Mouse (Mus musculus) layer of hippocampus, postnatal 14 days (tissue): ENCODE results near the gene Zzz3. TPM values are rescaled to one million over a fixed set of nuclear protein-coding genes. Genes with fewer than 3 reads are reported as not detected.
"Not testable (repeated sequence)": the region's sequence is repeated elsewhere in the genome, so short reads cannot be mapped to it uniquely, and the experiment has no call there.

Source experiments
- DNase-seq, 2 experiments: peaks; one replicate each; pipeline ENCODE4 v3.0.0; 2021 to 2022; ENCODE audit warnings: low spot score in 2 of 2, mixed read lengths in 1 of 2
- total RNA-seq, 2 experiments: library from RNA; stranded (reverse); gene quantifications; 2 replicates each; pipeline ENCODE4 v1.2.3; 2021

Gene Zzz3
- total RNA-seq, 2 experiments from 2014 or later: 34.8 to 37.3 TPM

DNA sequence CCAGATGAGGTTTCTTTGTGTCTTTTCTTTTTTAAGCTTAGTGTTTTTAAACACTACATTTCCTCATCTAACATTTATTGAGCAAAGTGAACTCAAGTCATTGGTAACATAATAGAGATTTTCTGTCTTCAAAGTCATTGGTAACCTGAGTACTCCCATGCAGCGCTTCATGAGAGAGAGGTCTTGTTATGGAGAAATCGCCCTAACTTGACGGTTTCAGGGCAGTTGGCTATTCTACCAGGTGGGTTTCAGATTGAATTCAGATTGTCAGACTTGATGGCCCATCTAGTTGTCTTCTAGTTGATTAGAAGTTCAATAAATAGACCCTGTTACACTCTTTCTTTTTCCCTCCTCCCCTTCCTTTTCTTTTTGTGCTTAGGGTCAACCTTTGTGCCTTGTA lies 5.6 kb downstream of the Zzz3 start:
- no peak for DNase-seq

DNA sequence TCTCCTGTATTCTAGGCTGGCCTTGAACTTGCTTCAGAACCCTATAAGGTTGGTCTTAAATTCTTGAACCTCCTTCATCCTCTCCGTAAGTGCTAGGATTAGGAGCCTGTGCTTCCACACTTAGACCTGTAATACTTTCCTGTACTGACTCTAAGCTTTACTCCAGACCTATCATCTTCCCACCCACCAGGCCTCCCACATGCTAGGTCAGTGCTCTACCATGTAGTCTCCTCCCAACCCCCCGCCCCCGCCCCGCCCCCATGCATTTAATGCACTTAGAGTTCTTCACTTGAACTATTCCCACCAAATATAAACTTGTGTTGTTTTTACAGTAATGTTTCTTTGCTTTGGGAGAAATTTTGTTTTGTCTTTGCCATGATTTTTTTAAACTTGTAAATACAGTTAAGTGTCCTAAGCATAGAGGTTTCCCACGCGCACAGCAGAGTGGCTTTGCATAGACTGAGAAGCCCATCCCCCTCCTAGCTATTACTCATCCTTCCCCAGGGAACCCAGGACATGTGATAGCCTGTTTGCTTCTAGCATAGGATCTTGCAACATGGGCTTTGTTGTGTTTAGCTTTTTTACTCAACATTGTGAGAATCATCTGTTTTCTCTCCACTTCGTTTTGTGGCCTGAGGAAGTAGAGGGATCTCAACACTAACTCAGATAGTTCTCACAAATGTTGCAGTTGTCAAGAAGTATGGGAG lies 6.8 kb downstream of the Zzz3 start:
- DNase-seq: no peak

DNA sequence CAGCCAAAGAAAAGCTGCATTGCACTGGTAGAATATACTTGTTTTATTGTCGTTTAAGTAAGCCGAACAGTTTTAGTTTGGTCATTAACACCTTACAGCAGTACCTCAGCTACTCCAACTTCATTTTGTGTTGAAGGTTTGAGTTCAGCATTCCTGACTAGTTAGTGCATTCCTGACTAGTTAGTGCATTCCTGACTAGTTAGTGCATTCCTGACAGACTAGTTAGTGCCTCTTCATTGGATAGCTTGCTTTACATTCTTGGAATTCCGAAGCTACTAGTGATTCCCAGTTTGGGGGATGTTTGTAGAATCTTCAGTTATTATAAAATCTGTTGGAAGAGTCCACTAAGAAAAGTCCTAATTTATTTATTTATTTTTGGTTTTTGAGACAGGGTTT lies 7.4 kb downstream of the Zzz3 start:
- DNase-seq: no peak

DNA sequence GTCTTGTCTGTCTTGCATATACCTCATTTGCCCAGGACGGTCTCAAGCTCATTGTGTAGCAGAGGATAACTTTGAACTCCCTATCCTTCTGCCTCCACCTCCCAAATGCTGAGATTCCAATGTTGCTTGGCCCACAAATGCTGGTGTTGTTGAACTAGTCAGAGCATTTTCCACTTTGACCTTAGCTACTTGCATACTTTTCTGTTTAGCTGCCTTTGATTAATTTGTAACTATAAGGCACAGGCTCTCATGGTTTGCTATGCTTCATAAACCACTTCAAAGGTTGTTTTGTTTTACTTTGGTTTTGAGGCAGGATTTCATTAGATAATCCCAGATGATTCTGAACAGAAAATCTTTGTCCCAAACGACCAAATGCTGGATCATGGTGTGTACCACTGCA lies 8.6 kb downstream of the Zzz3 start:
- DNase-seq: no peak

DNA sequence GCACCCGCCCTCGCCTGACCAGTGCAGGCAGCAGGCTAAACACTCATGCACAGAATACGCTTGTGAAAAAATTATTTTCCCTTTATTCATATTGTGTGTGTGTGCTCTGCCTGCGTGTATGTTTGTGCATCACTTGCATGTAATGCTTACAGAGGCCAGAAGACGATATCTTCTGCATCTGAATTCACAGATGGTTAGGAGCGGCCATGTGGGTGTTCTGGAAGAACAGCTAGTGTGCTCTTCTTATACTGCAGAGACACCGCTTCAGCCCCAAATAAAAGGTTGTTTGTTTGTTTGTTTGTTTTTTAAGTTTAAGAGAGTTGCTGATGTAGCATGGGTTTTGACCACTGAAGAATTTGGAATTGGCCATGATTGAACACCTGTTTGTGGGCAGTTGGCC lies 10.1 kb downstream of the Zzz3 start:
- peak in 1 of 2 experiments; percentile 31 for DNase-seq

DNA sequence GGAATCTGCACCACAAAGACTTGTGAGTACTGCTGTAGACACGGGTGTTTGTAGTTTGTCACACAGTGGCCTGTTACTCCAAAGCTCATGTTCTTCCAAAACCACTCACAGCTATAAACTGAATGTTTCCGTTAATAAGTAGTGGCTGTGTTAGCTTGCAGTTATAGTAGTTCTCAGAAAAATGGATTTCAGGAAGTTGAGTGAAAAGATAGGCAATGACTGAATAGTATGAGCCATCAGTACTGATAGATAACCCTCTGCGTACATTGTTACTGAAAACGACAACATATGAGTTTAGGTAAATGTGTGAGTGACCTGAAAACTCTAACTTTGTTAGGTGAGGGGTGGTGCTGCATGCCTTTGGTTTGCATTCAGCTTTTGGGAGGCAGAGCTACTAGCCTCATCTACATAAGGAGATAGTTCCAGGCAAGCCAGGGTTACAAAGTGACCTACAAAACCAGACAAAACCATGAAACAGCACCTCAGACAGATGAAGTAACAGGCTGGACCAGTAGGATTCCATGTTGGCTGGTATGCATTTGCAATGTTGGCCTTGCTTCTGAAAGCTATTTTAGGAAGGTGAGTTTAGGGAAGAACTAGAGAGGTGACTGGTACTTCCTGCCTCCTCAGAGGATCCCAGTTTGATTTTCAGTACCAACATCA lies 10.8 kb downstream of the Zzz3 start:
- no peak for DNase-seq

DNA sequence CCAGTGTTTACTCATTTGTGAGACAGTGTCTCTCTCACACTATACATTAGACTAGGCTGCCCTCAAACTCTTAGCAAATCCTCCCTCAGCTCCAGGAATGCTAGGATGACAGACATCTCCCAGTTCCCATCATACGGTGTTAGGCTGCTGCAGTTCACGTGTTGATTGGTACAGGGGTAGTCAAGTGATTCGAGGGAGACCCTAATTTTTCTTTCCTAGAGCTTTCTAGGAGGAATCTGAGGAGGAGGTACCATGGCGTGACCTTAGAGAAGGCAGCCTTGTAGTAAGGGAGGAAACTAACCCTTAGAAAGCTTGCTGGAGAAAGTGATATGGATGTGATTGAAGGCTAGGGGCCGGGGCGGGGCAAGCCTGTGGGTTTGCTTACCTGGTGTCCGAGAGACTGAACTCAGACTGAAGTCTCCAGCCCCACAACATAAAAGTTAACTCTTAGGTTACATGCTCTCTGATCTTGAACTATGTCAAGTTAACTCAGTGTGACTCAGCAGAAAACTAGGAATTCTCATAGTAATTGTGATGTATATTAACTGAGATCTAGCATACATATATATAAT lies 15.8 kb downstream of the Zzz3 start:
- DNase-seq: no peak

DNA sequence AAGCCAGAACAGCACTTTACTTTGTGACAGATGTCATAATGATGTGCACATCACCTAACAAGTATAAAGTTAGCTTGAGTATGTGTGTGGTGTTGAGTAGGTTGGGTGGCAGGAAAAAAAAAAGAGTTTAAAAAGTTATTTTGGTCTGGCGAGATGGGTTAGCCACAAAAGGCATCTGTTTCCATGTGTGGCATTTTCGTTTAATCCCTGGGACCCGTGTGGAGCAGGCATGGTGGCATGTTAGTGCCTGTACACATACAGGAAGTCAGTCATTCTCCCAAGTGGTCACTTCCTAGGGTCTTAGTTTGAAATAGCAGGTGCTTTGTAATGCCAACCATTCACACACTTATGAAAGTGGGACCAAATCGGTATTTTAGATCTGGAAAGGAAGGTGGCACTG lies 17.1 kb downstream of the Zzz3 start:
- DNase-seq: no peak

DNA sequence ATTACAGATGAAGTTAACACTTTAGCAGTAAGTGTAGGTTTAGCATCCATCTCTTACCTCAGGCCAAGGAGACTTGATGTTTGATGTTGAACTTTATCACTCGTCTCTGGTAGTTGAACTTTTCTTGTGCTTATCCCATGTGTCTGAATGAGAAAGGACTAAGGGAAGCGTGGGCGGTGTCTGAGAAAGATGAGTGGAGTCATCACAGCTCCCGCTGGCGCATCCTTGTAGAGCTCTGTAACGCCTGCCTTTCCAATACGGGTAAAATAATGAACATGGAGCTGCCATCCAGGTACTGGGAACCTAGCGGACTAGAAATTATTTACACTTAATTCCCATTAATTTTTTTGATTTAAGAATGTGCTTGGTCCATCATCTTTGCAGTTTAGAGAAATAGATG lies 33.7 kb downstream of the Zzz3 start:
- DNase-seq: no peak

DNA sequence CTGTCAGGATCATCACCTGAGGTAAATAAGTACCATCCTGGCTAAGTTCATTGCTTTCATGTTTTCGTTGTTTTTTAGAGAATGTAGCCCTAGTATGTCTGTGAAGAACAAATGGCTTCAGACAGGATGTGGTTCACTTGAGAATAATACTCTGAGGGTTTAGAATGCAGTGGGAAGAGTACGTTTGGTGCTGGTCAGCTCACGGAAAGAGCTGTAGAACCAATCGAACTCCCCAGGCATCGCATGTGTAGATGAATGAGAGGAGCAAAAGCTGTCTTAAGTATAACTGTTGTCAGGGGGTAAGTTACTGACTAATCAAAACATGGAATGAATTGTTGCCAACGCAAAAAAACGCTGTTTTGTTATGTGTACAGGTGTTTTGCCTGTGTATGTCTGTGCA lies 37.4 kb downstream of the Zzz3 start:
- DNase-seq: no peak

DNA sequence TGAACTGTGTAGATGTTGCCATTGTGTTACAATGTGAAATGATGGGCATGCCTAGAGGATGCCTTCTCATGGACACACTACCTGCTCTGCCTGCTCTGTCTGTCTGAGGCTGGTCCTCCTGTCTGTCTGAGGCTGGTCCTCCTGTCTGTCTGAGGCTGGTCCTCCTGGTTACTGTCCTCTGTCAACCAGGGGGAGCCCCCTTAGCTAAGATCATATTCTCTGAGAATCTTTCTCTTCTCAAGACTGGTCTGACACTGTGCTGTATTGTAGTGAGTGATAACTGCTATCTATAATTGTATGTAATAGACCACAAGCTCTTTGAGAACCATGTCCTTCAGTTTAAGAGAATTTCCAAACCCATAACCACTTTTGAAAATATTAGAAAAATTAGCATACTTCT lies 40.3 kb downstream of the Zzz3 start:
- DNase-seq: no peak

DNA sequence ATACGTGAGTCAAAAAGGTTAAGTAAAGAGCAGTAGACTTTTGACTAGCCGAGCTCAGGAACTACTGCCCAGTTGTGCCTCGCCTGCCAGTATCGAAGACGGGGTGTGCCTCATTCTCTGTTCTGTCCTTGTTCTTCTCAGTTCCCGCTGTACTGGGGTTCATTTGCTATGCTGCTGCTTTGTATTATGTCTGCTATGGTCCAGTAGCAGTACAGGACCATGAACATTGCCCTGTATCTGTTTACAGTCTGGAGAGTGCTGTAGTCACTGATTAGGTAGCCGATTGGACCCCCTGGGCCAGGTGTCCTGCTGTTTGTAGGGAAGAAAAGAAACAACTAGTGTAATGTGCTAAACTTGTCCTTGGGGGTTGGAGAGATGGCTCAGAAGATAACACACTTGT lies 42.8 kb downstream of the Zzz3 start:
- no peak for DNase-seq

DNA sequence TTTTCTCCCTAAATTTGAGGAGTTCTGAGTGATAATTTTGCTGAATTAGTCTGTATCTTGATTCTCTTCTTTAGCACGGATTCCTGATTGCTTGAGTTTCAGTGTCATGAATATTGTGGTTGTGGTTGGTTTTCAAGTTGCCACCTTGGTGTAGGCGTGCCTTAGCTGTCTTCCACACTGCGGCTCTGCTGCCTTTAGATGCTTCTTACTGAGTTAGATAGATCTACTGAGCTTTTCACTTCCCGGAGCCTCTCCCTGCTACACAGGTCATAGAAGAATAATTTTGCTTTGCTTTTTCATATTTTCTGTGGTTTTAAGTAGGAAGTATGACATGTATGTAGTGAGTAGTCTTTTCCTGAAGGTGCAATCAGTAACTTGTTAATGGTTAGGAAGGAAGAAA lies 47.5 kb downstream of the Zzz3 start:
- no peak for DNase-seq

DNA sequence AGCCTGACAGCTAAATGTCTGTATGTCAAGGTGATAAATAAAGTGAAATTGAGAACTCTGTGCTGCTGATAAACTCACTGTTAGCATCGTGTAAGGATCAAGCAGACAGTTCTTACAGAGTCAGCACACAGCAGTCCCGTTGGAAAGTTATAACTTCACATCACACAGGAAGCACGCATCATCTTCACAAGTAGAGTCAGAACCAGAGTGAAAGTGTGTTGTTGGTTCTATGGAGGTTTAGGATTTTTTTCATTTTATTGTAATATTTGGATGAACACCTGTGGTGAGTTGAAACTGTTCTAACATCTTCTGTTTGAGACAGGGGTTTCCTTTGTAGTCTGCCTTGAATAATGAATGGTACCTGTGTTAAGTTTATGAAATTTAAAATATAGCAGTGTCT lies 48.8 kb downstream of the Zzz3 start:
- DNase-seq: no peak

DNA sequence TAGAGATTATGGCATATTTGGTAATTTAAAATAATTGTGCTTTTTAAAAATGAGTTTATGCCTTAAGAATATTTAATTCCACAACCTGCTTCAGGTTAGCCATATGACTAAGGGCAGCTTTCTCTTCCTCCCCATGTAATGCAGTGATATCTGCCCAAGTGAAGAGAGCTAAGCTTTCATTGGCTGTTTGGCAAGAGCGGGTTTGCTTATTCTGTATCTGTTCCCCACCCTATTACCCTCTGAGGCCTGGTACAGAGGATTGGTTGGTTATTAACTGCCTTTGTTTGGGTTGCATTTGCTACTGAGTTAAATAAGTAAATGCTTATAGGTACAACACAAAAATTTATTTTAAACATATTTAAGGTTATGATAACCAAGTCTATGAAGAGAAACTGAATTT lies 51.7 kb downstream of the Zzz3 start:
- DNase-seq: no peak

DNA sequence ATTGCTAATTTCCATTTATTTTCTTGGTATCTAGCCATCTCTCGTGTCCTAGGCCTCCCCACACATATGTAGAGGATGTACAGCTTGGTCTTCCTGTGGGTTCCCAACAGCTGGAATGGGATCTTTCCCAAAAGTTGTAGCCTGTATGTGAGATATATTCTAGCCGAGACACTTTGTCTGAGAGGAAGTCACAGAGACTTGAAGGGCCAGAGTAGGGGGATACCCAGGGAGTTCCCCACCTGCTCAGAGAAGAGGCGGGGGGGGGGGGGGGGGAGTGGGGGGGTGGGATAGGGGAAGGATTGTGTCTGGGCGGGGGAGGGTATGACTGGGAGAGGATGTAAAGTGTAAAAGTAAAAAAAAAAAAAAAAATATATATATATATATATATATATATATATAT lies 57.9 kb downstream of the Zzz3 start:
- no peak for DNase-seq

DNA sequence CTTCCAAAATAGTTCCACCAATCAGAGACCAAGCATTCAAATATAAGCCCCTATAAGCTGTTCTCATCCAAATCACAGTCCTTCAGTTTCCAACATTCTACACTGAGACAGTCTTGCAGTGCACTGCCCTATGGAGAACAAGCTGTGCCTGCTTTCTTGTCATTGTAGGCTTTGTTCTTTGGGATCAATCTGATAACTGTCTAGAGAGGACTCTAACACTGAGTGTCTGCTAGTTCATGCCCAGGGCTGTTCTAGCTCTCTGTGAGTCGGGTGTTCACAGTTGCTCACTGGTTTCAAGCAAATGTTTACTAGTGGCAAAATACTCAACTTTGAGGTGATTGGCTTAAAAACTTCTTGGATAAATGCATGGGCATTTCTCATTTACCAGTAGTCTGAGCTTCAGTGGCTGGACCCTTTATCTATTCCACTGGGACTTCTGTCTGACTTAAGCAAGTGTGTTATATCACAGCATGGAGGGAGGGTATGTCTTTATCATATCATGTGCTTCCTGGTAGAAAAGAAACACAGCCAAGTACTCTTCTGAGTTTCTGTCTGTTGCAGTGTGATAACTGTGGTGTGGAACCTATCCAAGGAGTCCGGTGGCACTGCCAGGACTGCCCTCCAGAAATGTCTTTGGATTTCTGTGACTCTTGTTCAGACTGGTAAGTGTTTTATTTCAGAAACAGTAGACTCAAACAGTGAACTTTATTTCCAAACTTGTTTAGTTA lies 62.2 kb downstream of the Zzz3 start:
- DNase-seq: no peak

DNA sequence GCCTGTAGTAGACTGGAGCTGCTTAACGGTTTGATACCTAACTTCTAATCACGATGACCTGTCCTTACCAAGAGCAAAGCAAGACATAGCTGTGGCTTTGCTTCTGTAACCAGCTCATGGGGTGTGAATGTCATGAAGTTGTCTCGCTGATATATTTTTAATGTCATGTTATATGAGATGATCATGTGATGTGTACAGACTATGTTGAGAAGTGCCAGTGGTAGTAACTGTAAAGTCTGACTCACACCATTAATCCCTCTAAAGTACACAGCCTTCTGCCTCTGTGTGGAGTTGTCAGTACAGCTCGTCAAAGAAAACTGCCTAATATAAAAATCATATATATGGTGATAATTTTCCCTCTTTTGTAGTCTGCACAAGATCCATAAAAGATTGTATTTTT lies 63.6 kb downstream of the Zzz3 start:
- DNase-seq: not testable (repeated sequence)

DNA sequence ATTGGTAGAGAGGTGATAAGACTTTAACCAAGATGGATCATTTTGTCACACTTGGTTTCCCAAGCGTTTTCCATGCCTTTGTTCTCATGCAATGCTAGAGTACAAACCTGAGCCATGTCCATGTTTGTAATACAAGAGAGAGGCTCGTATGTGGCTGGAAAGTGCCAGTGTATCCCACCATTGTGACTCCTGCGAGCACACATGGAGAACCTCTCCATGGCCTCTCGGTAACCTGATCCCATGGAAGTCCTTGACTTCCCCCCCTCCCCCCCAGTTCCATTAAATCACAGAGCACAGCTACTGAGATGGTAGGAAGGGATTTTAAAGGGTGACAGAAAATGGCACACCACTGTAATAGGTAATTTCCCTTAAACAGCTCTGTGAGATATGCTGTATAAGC lies 65.5 kb downstream of the Zzz3 start:
- no peak for DNase-seq

DNA sequence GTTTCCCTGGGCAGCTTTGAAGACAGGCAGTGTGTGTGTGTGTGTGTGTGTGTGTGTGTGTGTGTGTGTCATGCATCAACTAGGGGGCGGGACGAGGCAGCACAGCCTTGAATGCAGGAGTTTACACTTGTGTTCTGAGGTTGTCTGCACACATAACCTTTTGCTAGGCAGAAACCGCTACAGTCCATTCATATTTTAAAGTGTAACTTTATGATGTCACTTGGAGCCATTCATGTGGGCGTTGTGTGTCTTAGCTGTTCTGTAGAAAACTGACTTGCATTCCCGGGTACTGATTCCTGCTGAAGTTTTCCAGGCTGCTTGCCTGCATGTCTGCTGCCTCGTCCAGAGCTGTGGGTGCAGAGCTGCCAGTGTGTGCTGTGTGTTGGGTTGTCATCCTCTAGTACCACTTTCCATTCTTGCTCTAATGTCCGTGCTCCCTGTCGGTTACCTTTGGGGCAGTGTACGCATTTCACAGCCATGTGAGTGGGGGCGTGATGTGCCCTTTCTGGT lies 66.8 kb downstream of the Zzz3 start:
- no peak for DNase-seq

DNA sequence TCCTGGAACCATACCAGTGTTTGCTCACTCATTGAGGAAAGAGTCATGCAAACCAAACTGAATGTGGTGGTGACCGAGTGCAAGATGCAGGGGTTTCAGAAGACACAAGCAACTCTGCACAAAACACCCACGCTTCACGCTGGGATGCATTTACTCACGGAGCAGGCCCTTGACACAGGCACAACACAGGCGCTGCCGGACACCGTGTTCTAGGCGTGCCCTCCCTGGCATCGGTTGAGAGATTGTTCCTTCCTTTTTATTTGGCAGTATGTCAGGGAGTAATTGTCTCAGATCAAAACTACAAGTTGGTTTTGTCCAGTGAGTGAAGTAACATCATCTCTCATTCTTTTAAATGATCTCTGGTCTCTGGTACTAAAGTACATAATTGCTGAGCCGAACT lies 67.6 kb downstream of the Zzz3 start:
- no peak for DNase-seq

DNA sequence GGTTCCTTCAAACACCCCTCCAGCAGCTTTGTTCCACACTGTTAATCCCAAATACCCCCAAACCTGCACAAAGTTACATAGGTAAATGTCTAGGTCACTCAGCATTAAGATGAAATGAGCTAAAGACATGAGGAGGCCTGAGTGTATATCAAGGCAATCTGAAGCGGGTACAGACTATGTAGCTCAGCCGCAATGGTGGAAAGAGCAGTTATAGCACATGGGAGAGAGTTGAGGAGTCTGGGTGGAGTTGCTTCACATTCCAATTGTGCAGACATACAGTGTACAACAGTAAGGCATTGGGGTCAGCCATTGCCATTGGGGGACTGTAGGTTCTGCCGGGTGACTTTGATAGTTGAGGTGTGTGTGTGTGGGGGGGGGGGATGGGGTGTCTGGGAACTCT lies 69.2 kb downstream of the Zzz3 start:
- DNase-seq: no peak
